Mouse (Mus musculus): Measurements from ENCODE around the gene Pop7. TPM values are rescaled to one million over a fixed set of nuclear protein-coding genes. Genes with fewer than 3 reads are reported as not detected.

Pop7 gene
- polyA plus RNA-seq (2015; fragmentation: Nextera tagmentation; extraction: Ambion mirVana): 36.8 and 39.2 TPM in 2 replicates

GRCm38 (mm10) chr5:137501709-137502666 lies at the start of gene Pop7:
Gene Pop7 (minus strand): TSS chr5:137502518.

DNA sequence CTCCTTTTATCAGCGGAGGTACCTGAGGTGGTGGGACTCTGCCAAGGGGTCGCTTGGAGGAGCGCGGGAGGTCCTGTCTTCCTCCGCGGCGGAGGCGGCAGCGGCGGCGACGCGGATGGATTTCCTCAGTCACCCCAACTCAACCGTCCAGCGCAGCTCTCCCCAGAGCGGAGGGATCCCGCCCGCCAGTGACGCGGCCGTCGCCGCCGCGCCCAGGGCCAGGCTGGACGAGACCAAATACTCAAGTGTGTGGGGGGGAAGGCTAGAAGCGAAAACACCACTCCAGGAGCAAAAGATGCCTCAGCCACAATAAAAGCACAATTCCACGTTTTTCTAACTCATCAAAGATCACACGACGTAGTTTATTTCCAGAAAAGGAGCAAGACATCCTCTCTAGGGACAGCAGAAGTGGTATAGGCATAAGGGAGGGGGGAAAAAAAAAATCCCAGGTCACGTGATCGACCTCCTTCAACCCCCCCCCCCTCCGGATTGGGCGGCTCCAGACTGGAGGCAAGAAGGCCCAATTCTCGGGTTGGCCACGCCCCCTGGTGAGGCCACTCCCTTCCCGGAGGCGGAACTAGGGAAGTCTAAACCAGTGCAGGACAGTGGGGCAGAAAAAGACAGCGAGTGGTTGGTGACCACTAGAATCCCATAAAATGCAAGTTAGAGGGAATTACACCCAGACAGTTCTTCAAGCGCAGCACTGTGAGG lies 31.0 kb upstream of the Pop7 start, which contains the start of the genes Epo and Gnb2:
TSS of gene Epo (minus strand) at position 126 of the 711 bp plus-strand sequence.
TSS of gene Gnb2 (minus strand) at position 394 of the 711 bp plus-strand sequence.

DNA sequence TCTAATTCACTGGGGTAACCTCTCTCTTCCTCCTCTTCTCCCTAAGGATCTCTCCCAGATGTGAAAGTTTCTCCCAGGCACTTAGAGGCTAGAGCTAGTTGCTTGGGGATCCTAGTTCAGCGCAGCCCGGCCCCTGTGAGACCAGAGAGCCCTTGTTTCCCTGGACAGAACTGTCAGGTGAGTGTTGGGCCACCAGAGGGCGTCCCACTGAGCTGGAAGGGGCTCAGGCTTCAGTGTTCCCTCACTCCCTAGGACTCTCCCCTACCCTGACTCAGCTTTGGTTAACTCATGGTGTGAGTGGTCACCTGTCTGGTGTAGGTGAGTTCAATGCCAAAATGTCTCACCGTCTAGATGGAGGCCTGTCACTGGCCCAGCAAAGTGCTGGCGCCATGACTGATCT lies 16.1 kb upstream of the Pop7 start, which contains the start of gene Gigyf1:
TSS of gene Gigyf1 (plus strand) at position 113 of the 400 bp plus-strand sequence.

DNA sequence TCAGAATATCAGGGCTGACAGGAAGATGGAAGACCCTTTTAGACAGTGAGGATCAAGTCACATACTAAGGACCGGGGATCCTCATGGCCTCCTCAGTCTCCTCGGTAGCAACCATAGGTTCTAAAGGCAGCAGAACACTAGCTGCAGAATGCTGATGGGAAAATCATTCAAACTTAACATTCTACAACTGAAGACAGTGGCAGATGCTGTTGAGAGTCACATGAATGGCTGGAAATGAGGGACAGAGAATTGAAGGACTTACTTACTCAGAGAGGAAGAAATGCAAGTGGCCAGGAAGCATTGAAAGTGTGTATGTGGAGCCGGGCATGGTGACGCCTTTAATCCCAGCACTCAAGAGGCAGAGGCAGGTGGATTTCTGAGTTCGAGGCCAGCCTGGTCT lies 25.4 kb downstream of the Pop7 start, which contains the start of gene Zan:
TSS of gene Zan (minus strand) at position 101 of the 400 bp plus-strand sequence.

Small RNA genes lying within 50 kb of the gene (microRNA-seq; reads per million reads assigned to microRNA genes)
- gene Mir6418: not detected

Other genes with a start within 250 kb of the Pop7 start
- gene Ache, start 215.0 kb downstream of the Pop7 start, polyA plus RNA-seq (2015; fragmentation: Nextera tagmentation; extraction: Ambion mirVana): 0.51 and 0.58 TPM in 2 replicates
- gene Ufsp1, start 207.9 kb downstream of the Pop7 start, polyA plus RNA-seq (2015; fragmentation: Nextera tagmentation; extraction: Ambion mirVana): 7.9 and 9.2 TPM in 2 replicates
- gene Srrt, start 194.8 kb downstream of the Pop7 start, polyA plus RNA-seq (2015; fragmentation: Nextera tagmentation; extraction: Ambion mirVana): 36.3 and 36.5 TPM in 2 replicates
- 62.3 and 68.0 TPM in 2 replicates for gene Trip6, start 188.1 kb downstream of the Pop7 start, polyA plus RNA-seq (2015; fragmentation: Nextera tagmentation; extraction: Ambion mirVana)
- 6.9 and 8.4 TPM in 2 replicates for gene Slc12a9, start 168.9 kb downstream of the Pop7 start, polyA plus RNA-seq (2015; fragmentation: Nextera tagmentation; extraction: Ambion mirVana)
- 13.3 and 15.7 TPM in 2 replicates for gene Ephb4, start 152.4 kb downstream of the Pop7 start, polyA plus RNA-seq (2015; fragmentation: Nextera tagmentation; extraction: Ambion mirVana)
- 0.08 and 0.11 TPM in 2 replicates for gene Zan, start 25.5 kb downstream of the Pop7 start, polyA plus RNA-seq (2015; fragmentation: Nextera tagmentation; extraction: Ambion mirVana)
- gene Gigyf1, start 16.0 kb upstream of the Pop7 start, polyA plus RNA-seq (2015; fragmentation: Nextera tagmentation; extraction: Ambion mirVana): 5.4 and 7.0 TPM in 2 replicates
- not detected in 2 replicates for gene Epo, start 30.7 kb upstream of the Pop7 start, polyA plus RNA-seq (2015; fragmentation: Nextera tagmentation; extraction: Ambion mirVana)
- 303 and 312 TPM in 2 replicates for gene Gnb2, start 31.0 kb upstream of the Pop7 start, polyA plus RNA-seq (2015; fragmentation: Nextera tagmentation; extraction: Ambion mirVana)
- gene Actl6b, start 51.0 kb upstream of the Pop7 start, polyA plus RNA-seq (2015; fragmentation: Nextera tagmentation; extraction: Ambion mirVana): 0.14 TPM in 1 of 2 replicates, not detected in the other
- gene Tfr2, start 67.3 kb upstream of the Pop7 start, polyA plus RNA-seq (2015; fragmentation: Nextera tagmentation; extraction: Ambion mirVana): 0.59 and 0.67 TPM in 2 replicates
- gene Mospd3, start 98.5 kb upstream of the Pop7 start, polyA plus RNA-seq (2015; fragmentation: Nextera tagmentation; extraction: Ambion mirVana): 23.9 and 25.0 TPM in 2 replicates
- gene Pcolce, start 111.3 kb upstream of the Pop7 start, polyA plus RNA-seq (2015; fragmentation: Nextera tagmentation; extraction: Ambion mirVana): 197 and 226 TPM in 2 replicates
- gene Fbxo24, start 126.5 kb upstream of the Pop7 start, polyA plus RNA-seq (2015; fragmentation: Nextera tagmentation; extraction: Ambion mirVana): 0.28 and 0.29 TPM in 2 replicates
- gene Lrch4, start 126.6 kb upstream of the Pop7 start, polyA plus RNA-seq (2015; fragmentation: Nextera tagmentation; extraction: Ambion mirVana): 22.2 and 25.0 TPM in 2 replicates
- gene Gm20605, start 126.7 kb upstream of the Pop7 start, polyA plus RNA-seq (2015; fragmentation: Nextera tagmentation; extraction: Ambion mirVana): 4.4 and 6.3 TPM in 2 replicates
- 2.6 and 3.3 TPM in 2 replicates for gene Sap25, start 138.8 kb upstream of the Pop7 start, polyA plus RNA-seq (2015; fragmentation: Nextera tagmentation; extraction: Ambion mirVana)
- 0.06 and 0.18 TPM in 2 replicates for gene Irs3, start 143.2 kb upstream of the Pop7 start, polyA plus RNA-seq (2015; fragmentation: Nextera tagmentation; extraction: Ambion mirVana)
- 17.8 and 25.5 TPM in 2 replicates for gene Agfg2, start 182.2 kb upstream of the Pop7 start, polyA plus RNA-seq (2015; fragmentation: Nextera tagmentation; extraction: Ambion mirVana)
- gene Nyap1, start 239.1 kb upstream of the Pop7 start, polyA plus RNA-seq (2015; fragmentation: Nextera tagmentation; extraction: Ambion mirVana): 0.81 and 0.98 TPM in 2 replicates
- gene Tsc22d4, start 243.2 kb upstream of the Pop7 start, polyA plus RNA-seq (2015; fragmentation: Nextera tagmentation; extraction: Ambion mirVana): 222 and 228 TPM in 2 replicates

Data from urinary bladder, postnatal 0 days (tissue).